Mouse (Mus musculus) lung, postnatal 36 days (tissue): ENCODE measurements at regions not wholly inside any gene's neighbourhood (a gene's known extent, or its start where the extent isn't known, plus 50 kb on each side); places are given as distances from the start of the nearest gene placed in this dataset.
A peak's percentile ranks its signal among the peaks of the same experiment; 100 is the strongest.

Experiments used
- DNase-seq: peaks from one replicate; pipeline ENCODE4 v3.0.0; 2022; ENCODE audit warnings: mixed read lengths

- DNase-seq: no peak
Measured at GRCm38 (mm10) chr2:47750997-47751623, 1062.8 kb upstream of the Acvr2a start.

- DNase-seq: peak; percentile 20
Measured at GRCm38 (mm10) chr2:47755716-47756115, 1058.2 kb upstream of the Acvr2a start.

- peak; percentile 6 for DNase-seq
Measured at GRCm38 (mm10) chr2:47756248-47756647, 1057.7 kb upstream of the Acvr2a start.

GRCm38 (mm10) chr2:47775766-47776165 lies 1038.1 kb upstream of the Acvr2a start:
- DNase-seq: no peak

GRCm38 (mm10) chr2:47776965-47777364 lies 1036.9 kb upstream of the Acvr2a start:
- no peak for DNase-seq

- DNase-seq: peak; percentile 80
Measured at GRCm38 (mm10) chr2:47785848-47786247, 1028.1 kb upstream of the Acvr2a start.

GRCm38 (mm10) chr2:47822746-47823271 lies 991.1 kb upstream of the Acvr2a start:
- DNase-seq: peak; percentile 10

- DNase-seq: no peak
Measured at GRCm38 (mm10) chr2:47832493-47832892, 981.4 kb upstream of the Acvr2a start.

- no peak for DNase-seq
Measured at GRCm38 (mm10) chr2:47833517-47833916, 980.4 kb upstream of the Acvr2a start.

- DNase-seq: no peak
Measured at GRCm38 (mm10) chr2:47834055-47834799, 979.7 kb upstream of the Acvr2a start.

- DNase-seq: peak; percentile 66
Measured at GRCm38 (mm10) chr2:47857229-47857628, 956.7 kb upstream of the Acvr2a start.

GRCm38 (mm10) chr2:47862446-47862845 lies 951.5 kb upstream of the Acvr2a start:
- DNase-seq: no peak

GRCm38 (mm10) chr2:47878002-47878401 lies 935.9 kb upstream of the Acvr2a start:
- DNase-seq: no peak

GRCm38 (mm10) chr2:47879071-47879470 lies 934.8 kb upstream of the Acvr2a start:
- no peak for DNase-seq

GRCm38 (mm10) chr2:47879796-47880195 lies 934.1 kb upstream of the Acvr2a start:
- DNase-seq: no peak

GRCm38 (mm10) chr2:47888166-47888565 lies 925.7 kb upstream of the Acvr2a start:
- no peak for DNase-seq

- DNase-seq: no peak
Measured at GRCm38 (mm10) chr2:47891366-47891765, 922.5 kb upstream of the Acvr2a start.

GRCm38 (mm10) chr2:47892879-47893278 lies 921.0 kb upstream of the Acvr2a start:
- no peak for DNase-seq

GRCm38 (mm10) chr2:47894806-47895205 lies 919.1 kb upstream of the Acvr2a start:
- DNase-seq: peak; percentile 57

GRCm38 (mm10) chr2:47914270-47914669 lies 899.6 kb upstream of the Acvr2a start:
- peak; percentile 8 for DNase-seq

GRCm38 (mm10) chr2:47914986-47915485 lies 898.9 kb upstream of the Acvr2a start:
- DNase-seq: peak; percentile 75

GRCm38 (mm10) chr2:47922965-47923364 lies 890.9 kb upstream of the Acvr2a start:
- no peak for DNase-seq

GRCm38 (mm10) chr2:47926620-47927019 lies 887.3 kb upstream of the Acvr2a start:
- DNase-seq: no peak

GRCm38 (mm10) chr2:47945061-47945460 lies 868.8 kb upstream of the Acvr2a start:
- peak; percentile 37 for DNase-seq
